Mouse (Mus musculus) embryonic fibroblast, embryonic 13.5 days (primary cell): ENCODE data around the gene Pde10a. TPM values are rescaled to one million over a fixed set of nuclear protein-coding genes. Genes with fewer than 3 reads are reported as not detected.

ENCODE experiments used
- H3K27ac ChIP-seq: 2 replicates; pipeline ENCODE4 v1.5.1; 2012; ENCODE audit warnings: low read length, control low read depth, inconsistent platforms; ENCODE audit not compliant: insufficient read depth
- H3K4me1 ChIP-seq: 2 replicates; pipeline ENCODE4 v1.6.1; 2011; ENCODE audit warnings: low read length; ENCODE audit not compliant: control insufficient read depth, insufficient read depth
- H3K4me3 ChIP-seq: 2 replicates; pipeline ENCODE4 v1.5.1; 2011; ENCODE audit warnings: mild to moderate bottlenecking, control low read depth, low read length; ENCODE audit not compliant: insufficient read depth
- CTCF ChIP-seq: IDR thresholded peaks from 2 replicates; pipeline ENCODE4 v1.5.1; 2011; ENCODE audit warnings: mild to moderate bottlenecking, control low read depth, low read length, moderate library complexity, borderline replicate concordance; ENCODE audit not compliant: insufficient read depth
- POLR2A ChIP-seq: IDR thresholded peaks from 2 replicates; pipeline ENCODE4 v1.6.1; 2011; ENCODE audit warnings: low read depth, mild to moderate bottlenecking, control low read depth, low read length, moderate library complexity
- polyA plus RNA-seq: library from polyadenylated mRNA; stranded (reverse); fragments of >200 nt; gene quantifications from 2 replicates; pipeline ENCODE4 v1.2.4, GENCODE M21; 2011; ENCODE audit warnings: low read depth; ENCODE audit not compliant: missing spikeins, insufficient read length

The Pde10a gene
- polyA plus RNA-seq, 1 experiment = 7.9 TPM

DNA sequence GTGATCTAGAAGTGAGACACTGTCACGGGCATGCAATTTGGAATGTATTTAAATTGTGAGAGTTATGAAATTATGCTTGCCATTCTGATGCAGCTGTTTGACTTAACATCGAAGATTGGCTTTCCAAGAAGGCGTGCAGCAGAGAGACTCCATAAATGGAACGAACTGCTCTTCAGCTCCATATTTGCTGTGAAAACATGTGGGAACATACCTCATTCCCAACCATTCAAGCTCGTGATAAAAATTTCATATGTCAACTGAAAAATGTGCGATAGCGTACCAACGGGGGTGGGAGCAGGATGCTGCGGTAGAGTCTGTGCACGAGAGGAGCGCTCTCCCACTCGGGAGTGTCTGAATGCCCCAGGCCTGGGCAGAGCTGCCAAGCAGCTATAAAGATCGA, 293.5 kb downstream of the Pde10a start:
- Histone ChIP-seq H3K27ac (no peak overlapping the region), H3K4me1 (no peaks in the 10 kb centered on the region), H3K4me3 (no peak overlapping the region)
- TF ChIP-seq CTCF = no peak
- TF ChIP-seq POLR2A = no peak

GRCm38 (mm10) chr17:8823548-8823947, 298.4 kb downstream of the Pde10a start:
- no peak overlapping the region for H3K4me3 ChIP-seq

DNA sequence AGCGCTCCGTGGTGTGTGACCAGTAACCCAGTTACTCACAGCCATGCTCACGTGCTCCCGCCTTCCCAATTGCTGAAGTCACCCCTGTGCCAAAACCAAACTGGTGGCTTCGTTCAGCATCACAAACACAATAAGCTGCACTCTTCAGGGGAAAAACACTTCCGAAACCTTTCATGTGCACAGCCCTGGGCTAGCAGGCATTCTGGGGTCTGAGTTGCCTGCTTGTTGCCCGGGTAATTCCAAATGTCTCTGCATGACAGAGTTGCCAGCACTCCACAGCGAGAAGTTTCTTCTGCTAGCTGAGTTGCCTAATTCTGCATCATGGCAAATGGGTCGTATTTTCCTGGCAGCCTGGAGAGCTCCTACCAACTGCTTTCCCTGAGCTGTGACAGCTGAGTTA, 302.0 kb downstream of the Pde10a start:
- H3K4me1 ChIP-seq = no peaks in the 10 kb centered on the region
- TF ChIP-seq CTCF (no peak), POLR2A (no peak)
- H3K27ac ChIP-seq = no peak overlapping the region
- no peak overlapping the region for H3K4me3 ChIP-seq

More at GRCm38 (mm10) chr17:8823548-8823947, 298.4 kb downstream of the Pde10a start:
- TF ChIP-seq POLR2A (no peak), CTCF (no peak)
- Histone ChIP-seq H3K4me1 (no peaks in the 10 kb centered on the region), H3K27ac (no peak overlapping the region)

DNA sequence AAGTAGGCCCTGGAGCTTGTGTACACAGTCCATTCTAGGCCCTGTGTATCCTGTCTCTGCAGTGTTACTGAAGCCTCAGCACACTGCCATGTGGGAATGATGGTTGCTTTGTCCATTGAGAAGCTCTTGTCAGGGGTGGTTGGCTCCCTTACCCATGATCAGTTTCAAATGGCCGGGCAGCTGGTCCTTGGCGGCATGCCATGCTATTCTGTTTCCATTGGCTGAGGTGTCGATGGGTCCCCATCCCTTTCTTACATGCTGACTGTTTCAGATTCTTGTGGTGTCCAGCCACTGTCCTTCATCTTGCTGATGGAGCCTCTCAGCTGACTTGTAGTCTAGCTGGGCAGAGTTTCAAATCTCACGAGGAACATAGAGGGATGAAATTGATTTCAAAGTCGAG, 305.8 kb downstream of the Pde10a start:
- H3K4me1 ChIP-seq = no peaks in the 10 kb centered on the region
- no peak overlapping the region for H3K27ac ChIP-seq
- no peak overlapping the region for H3K4me3 ChIP-seq
- TF ChIP-seq CTCF = no peak
- no peak for TF ChIP-seq POLR2A

DNA sequence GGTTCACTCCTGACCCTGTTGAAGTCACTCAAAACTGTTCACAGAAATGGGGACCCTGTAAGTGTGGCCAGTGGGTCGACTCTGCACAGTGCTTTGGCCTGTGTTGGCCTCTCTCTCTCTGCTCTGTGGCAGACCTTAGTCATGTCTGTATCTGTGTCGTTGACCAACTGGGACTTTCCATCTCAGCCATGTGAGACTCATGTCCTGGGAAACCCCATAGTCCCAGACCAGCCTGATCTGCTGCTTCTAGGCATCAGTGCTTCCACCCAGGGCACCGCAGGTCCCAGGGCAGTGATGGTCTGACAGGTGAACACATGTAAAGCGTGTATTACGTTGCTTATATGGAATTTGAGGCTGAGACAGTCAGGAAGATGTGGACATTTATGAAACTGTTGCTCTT, 311.1 kb downstream of the Pde10a start:
- Histone ChIP-seq H3K27ac (no peak overlapping the region), H3K4me1 (no peaks in the 10 kb centered on the region), H3K4me3 (no peak overlapping the region)
- TF ChIP-seq POLR2A = no peak
- no peak for TF ChIP-seq CTCF

GRCm38 (mm10) chr17:8838252-8838651, 313.1 kb downstream of the Pde10a start:
- H3K27ac ChIP-seq = no peak overlapping the region
- TF ChIP-seq POLR2A (no peak), CTCF (no peak)
- no peak overlapping the region for H3K4me3 ChIP-seq
- H3K4me1 ChIP-seq = no peaks in the 10 kb centered on the region

- Histone ChIP-seq H3K4me3 (no peak overlapping the region), H3K27ac (no peak overlapping the region), H3K4me1 (no peaks in the 10 kb centered on the region)
- TF ChIP-seq POLR2A (no peak), CTCF (no peak)
Observed at GRCm38 (mm10) chr17:8839237-8840011, 314.3 kb downstream of the Pde10a start.

DNA sequence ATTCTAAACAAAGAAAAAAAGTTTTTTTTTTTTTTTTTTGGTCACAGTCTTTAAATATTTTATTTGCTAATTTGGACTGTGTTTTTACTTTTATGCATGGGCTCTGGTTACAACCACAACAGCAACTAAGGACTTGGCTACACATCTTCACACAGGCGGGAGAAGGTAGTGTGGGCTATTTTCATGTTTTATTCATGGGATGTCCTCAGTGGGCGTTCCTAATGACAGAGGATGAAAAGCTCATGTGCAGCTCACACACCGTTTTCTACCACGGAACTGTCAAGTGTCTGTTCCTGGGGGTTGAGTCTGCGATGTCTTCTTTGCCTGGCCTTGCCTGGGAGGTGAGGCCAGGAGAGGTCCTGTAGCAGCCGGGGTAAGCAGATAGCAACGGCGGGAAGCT, 315.9 kb downstream of the Pde10a start:
- Histone ChIP-seq H3K4me1 (no peaks in the 10 kb centered on the region), H3K27ac (no peak overlapping the region), H3K4me3 (no peak overlapping the region)
- TF ChIP-seq CTCF = no peak
- TF ChIP-seq POLR2A = no peak

- Histone ChIP-seq H3K4me3 (no peak overlapping the region), H3K27ac (no peak overlapping the region), H3K4me1 (no peaks in the 10 kb centered on the region)
- TF ChIP-seq CTCF = no peak
- no peak for TF ChIP-seq POLR2A
Observed at GRCm38 (mm10) chr17:8841897-8842540, 316.8 kb downstream of the Pde10a start.

GRCm38 (mm10) chr17:8842662-8843061, 317.5 kb downstream of the Pde10a start:
- no peak overlapping the region for H3K4me3 ChIP-seq
- TF ChIP-seq POLR2A (no peak), CTCF (no peak)
- H3K27ac ChIP-seq = no peak overlapping the region
- H3K4me1 ChIP-seq = no peaks in the 10 kb centered on the region
